Mouse (Mus musculus) limb, embryonic 11.5 days (tissue): ENCODE measurements around the gene 4930486L24Rik. TPM values are rescaled to one million over a fixed set of nuclear protein-coding genes. Genes with fewer than 3 reads are reported as not detected.

Source experiments
- polyA plus RNA-seq: library from polyadenylated mRNA; unstranded; fragments of >200 nt; fragmentation: Nextera tagmentation; extraction: Ambion mirVana; gene quantifications from 2 replicates; pipeline ENCODE4 v1.2.1, GENCODE M21; 2014

4930486L24Rik gene
- polyA plus RNA-seq, 1 experiment from 2014 or later, result not detected

Other genes starting within 250 kb of the 4930486L24Rik start
- gene BC051665, start 78.1 kb downstream of the 4930486L24Rik start, polyA plus RNA-seq, result not detected in 2 replicates
- not detected in 2 replicates for gene Ctsll3, start 61.6 kb downstream of the 4930486L24Rik start, polyA plus RNA-seq
- gene Gm49392, start 32.4 kb upstream of the 4930486L24Rik start, polyA plus RNA-seq, result 0.16 TPM in 1 of 2 replicates, not detected in the other
- gene Ctla2b, start 33.0 kb upstream of the 4930486L24Rik start, polyA plus RNA-seq, result 1.5 and 3.2 TPM in 2 replicates
- not detected in 2 replicates for gene Tpbpb, start 40.4 kb upstream of the 4930486L24Rik start, polyA plus RNA-seq
- gene Gm49393, start 71.1 kb upstream of the 4930486L24Rik start, polyA plus RNA-seq, result not detected in 2 replicates
- gene Gm49391, start 72.1 kb upstream of the 4930486L24Rik start, polyA plus RNA-seq, result 0.79 and 1.1 TPM in 2 replicates
- 12.5 and 13.8 TPM in 2 replicates for gene Ctla2a, start 72.2 kb upstream of the 4930486L24Rik start, polyA plus RNA-seq
- not detected in 2 replicates for gene Tpbpa, start 77.5 kb upstream of the 4930486L24Rik start, polyA plus RNA-seq
- gene Ctsj, start 141.5 kb upstream of the 4930486L24Rik start, polyA plus RNA-seq, result not detected in 2 replicates
- not detected in 2 replicates for gene Ctsq, start 176.2 kb upstream of the 4930486L24Rik start, polyA plus RNA-seq